Mouse (Mus musculus): ENCODE data around the gene Stox2.

Stox2 gene

GRCm38 (mm10) chr8:47191444-47192365 is 254.5 kb downstream of the Stox2 start:
- peak; percentile 7 for DNase-seq (ENCODE audit: low read depth, low spot score)
- Histone ChIP-seq H3K36me3 (ENCODE audit: control insufficient read depth, insufficient read depth, low read length, poor library complexity, severe bottlenecking) (no peaks in the 10 kb centered on the region), H3K27me3 (ENCODE audit: control insufficient read depth, insufficient read depth, low read length, poor library complexity, severe bottlenecking) (no peaks in the 10 kb centered on the region)

- H3K27me3 ChIP-seq (ENCODE audit: control insufficient read depth, insufficient read depth, low read length, poor library complexity, severe bottlenecking) = no peaks in the 10 kb centered on the region
- H3K36me3 ChIP-seq (ENCODE audit: control insufficient read depth, insufficient read depth, low read length, poor library complexity, severe bottlenecking) = no peaks in the 10 kb centered on the region
- no peak for DNase-seq (ENCODE audit: low read depth, low spot score)
Observed at GRCm38 (mm10) chr8:47185396-47185795, 260.8 kb downstream of the Stox2 start.

- H3K36me3 ChIP-seq (ENCODE audit: control insufficient read depth, insufficient read depth, low read length, poor library complexity, severe bottlenecking) = no peaks in the 10 kb centered on the region
- DNase-seq (ENCODE audit: low read depth, low spot score) = no peak
- H3K27me3 ChIP-seq (ENCODE audit: control insufficient read depth, insufficient read depth, low read length, poor library complexity, severe bottlenecking) = no peaks in the 10 kb centered on the region
Observed at GRCm38 (mm10) chr8:47182771-47183558, 263.2 kb downstream of the Stox2 start.

- no peak for DNase-seq (ENCODE audit: low read depth, low spot score)
- Histone ChIP-seq H3K36me3 (ENCODE audit: control insufficient read depth, insufficient read depth, low read length, poor library complexity, severe bottlenecking) (no peaks in the 10 kb centered on the region), H3K27me3 (ENCODE audit: control insufficient read depth, insufficient read depth, low read length, poor library complexity, severe bottlenecking) (no peaks in the 10 kb centered on the region)
Observed at GRCm38 (mm10) chr8:47182292-47182691, 263.9 kb downstream of the Stox2 start.

GRCm38 (mm10) chr8:47181032-47181698 is 265.0 kb downstream of the Stox2 start:
- H3K36me3 ChIP-seq (ENCODE audit: control insufficient read depth, insufficient read depth, low read length, poor library complexity, severe bottlenecking) = no peaks in the 10 kb centered on the region
- H3K27me3 ChIP-seq (ENCODE audit: control insufficient read depth, insufficient read depth, low read length, poor library complexity, severe bottlenecking) = no peaks in the 10 kb centered on the region
- DNase-seq (ENCODE audit: low read depth, low spot score) = no peak

- Histone ChIP-seq H3K27me3 (ENCODE audit: control insufficient read depth, insufficient read depth, low read length, poor library complexity, severe bottlenecking) (no peaks in the 10 kb centered on the region), H3K36me3 (ENCODE audit: control insufficient read depth, insufficient read depth, low read length, poor library complexity, severe bottlenecking) (no peaks in the 10 kb centered on the region)
Observed at GRCm38 (mm10) chr8:47180181-47180580, 266.0 kb downstream of the Stox2 start.

GRCm38 (mm10) chr8:47178785-47179184 is 267.4 kb downstream of the Stox2 start:
- DNase-seq (ENCODE audit: low read depth, low spot score) = no peak
- Histone ChIP-seq H3K36me3 (ENCODE audit: control insufficient read depth, insufficient read depth, low read length, poor library complexity, severe bottlenecking) (no peaks in the 10 kb centered on the region), H3K27me3 (ENCODE audit: control insufficient read depth, insufficient read depth, low read length, poor library complexity, severe bottlenecking) (no peaks in the 10 kb centered on the region)

More at GRCm38 (mm10) chr8:47180181-47180580, 266.0 kb downstream of the Stox2 start:
- no peak for DNase-seq (ENCODE audit: low read depth, low spot score)

GRCm38 (mm10) chr8:47173823-47174222 is 272.3 kb downstream of the Stox2 start:
- H3K36me3 ChIP-seq (ENCODE audit: control insufficient read depth, insufficient read depth, low read length, poor library complexity, severe bottlenecking) = no peaks in the 10 kb centered on the region
- H3K27me3 ChIP-seq (ENCODE audit: control insufficient read depth, insufficient read depth, low read length, poor library complexity, severe bottlenecking) = no peaks in the 10 kb centered on the region
- peak; percentile 19 for DNase-seq (ENCODE audit: low read depth, low spot score)

- peak; percentile 27 for DNase-seq (ENCODE audit: low read depth, low spot score)
- Histone ChIP-seq H3K36me3 (ENCODE audit: control insufficient read depth, insufficient read depth, low read length, poor library complexity, severe bottlenecking) (no peaks in the 10 kb centered on the region), H3K27me3 (ENCODE audit: control insufficient read depth, insufficient read depth, low read length, poor library complexity, severe bottlenecking) (no peaks in the 10 kb centered on the region)
Observed at GRCm38 (mm10) chr8:47172848-47173247, 273.3 kb downstream of the Stox2 start.

GRCm38 (mm10) chr8:47160688-47161087 is 285.5 kb downstream of the Stox2 start:
- Histone ChIP-seq H3K36me3 (ENCODE audit: control insufficient read depth, insufficient read depth, low read length, poor library complexity, severe bottlenecking) (no peaks in the 10 kb centered on the region), H3K27me3 (ENCODE audit: control insufficient read depth, insufficient read depth, low read length, poor library complexity, severe bottlenecking) (no peaks in the 10 kb centered on the region; the same call in 1 of the 2 replicates)
- DNase-seq (ENCODE audit: low read depth, low spot score) = no peak

- no peaks in the 10 kb centered on the region; the same call in 1 of the 2 replicates for H3K27me3 ChIP-seq (ENCODE audit: control insufficient read depth, insufficient read depth, low read length, poor library complexity, severe bottlenecking)
- no peaks in the 10 kb centered on the region for H3K36me3 ChIP-seq (ENCODE audit: control insufficient read depth, insufficient read depth, low read length, poor library complexity, severe bottlenecking)
- DNase-seq (ENCODE audit: low read depth, low spot score) = peak; percentile 17
Observed at GRCm38 (mm10) chr8:47154521-47154920, 291.6 kb downstream of the Stox2 start.

GRCm38 (mm10) chr8:47145258-47145657 is 300.9 kb downstream of the Stox2 start:
- no peaks in the 10 kb centered on the region for H3K27me3 ChIP-seq (ENCODE audit: control insufficient read depth, insufficient read depth, low read length, poor library complexity, severe bottlenecking)
- no peaks in the 10 kb centered on the region for H3K36me3 ChIP-seq (ENCODE audit: control insufficient read depth, insufficient read depth, low read length, poor library complexity, severe bottlenecking)
- no peak for DNase-seq (ENCODE audit: low read depth, low spot score)

- no peaks in the 10 kb centered on the region for H3K36me3 ChIP-seq (ENCODE audit: control insufficient read depth, insufficient read depth, low read length, poor library complexity, severe bottlenecking)
- H3K27me3 ChIP-seq (ENCODE audit: control insufficient read depth, insufficient read depth, low read length, poor library complexity, severe bottlenecking) = no peaks in the 10 kb centered on the region
- DNase-seq (ENCODE audit: low read depth, low spot score) = no peak
Observed at GRCm38 (mm10) chr8:47136047-47136446, 310.1 kb downstream of the Stox2 start.

GRCm38 (mm10) chr8:47135586-47135985 is 310.6 kb downstream of the Stox2 start:
- H3K27me3 ChIP-seq (ENCODE audit: control insufficient read depth, insufficient read depth, low read length, poor library complexity, severe bottlenecking) = no peaks in the 10 kb centered on the region
- no peak for DNase-seq (ENCODE audit: low read depth, low spot score)
- H3K36me3 ChIP-seq (ENCODE audit: control insufficient read depth, insufficient read depth, low read length, poor library complexity, severe bottlenecking) = no peaks in the 10 kb centered on the region

Data from splenic B cell, adult 2 months (primary cell).